ENCODE assay signal across 26 mouse cellular contexts in genomic region chr4:134532928-134533327, GRCm38 (mm10). TPM values are rescaled to one million over a fixed set of nuclear protein-coding genes. Genes with fewer than 3 reads are reported as not detected.
DNase-seq lines count a peak whose midpoint lies in the region; ATAC-seq and TF ChIP-seq lines count a peak whose summit lies in the region.
"Had no signal": no experiment of that assay in that cellular context is flagged by ENCODE, and none has a peak within 500 bp of the region (broad histone marks: within the 10 kb centered on the region; RNA-seq: fewer than 3 reads in every experiment).

No protein-coding gene starts in this region.

- ATAC-seq in embryonic facial prominence, embryonic 13.5 days (ENCODE audit: insufficient number of reproducible peaks, insufficient read depth, low FRiP score, low TSS enrichment, low read depth): no peak
- ATAC-seq in liver, embryonic 13.5 days (ENCODE audit: low read depth): no peak
- no peak for ATAC-seq in activated CD4-positive, CD25-positive, alpha-beta regulatory T cell, adult 4 months
- ATAC-seq: intestine, postnatal 0 days had no signal

- 83% methylated on average over 4 of the region's 4 CpGs for WGBS in embryonic facial prominence, embryonic 13.5 days
- 83% methylated on average over 4 of the region's 4 CpGs for WGBS in embryonic facial prominence, embryonic 10.5 days
- WGBS in lung, adult 2 months: 68% methylated on average over 4 of the region's 4 CpGs
- 60% methylated on average over 4 of the region's 4 CpGs for WGBS in liver, embryonic 13.5 days (ENCODE audit: insufficient replicate concordance)

- no peak overlapping the region for H3K4me2 ChIP-seq in embryonic facial prominence, embryonic 13.5 days
- peak overlapping the region; percentile 100; the same call in 1 of the 2 replicates for H3K4me2 ChIP-seq in liver, embryonic 13.5 days

- no peak for DNase-seq in embryonic facial prominence, embryonic 10.5 days (ENCODE audit: low spot score)
- DNase-seq in lung, adult 18-20 months: peak; percentile 41 to 74
- DNase-seq in lung, adult 2 months: no peak
- DNase-seq in liver, embryonic 13.5 days: no peak
- DNase-seq in lung, postnatal 25 days (ENCODE audit: low spot score): peak; percentile 73
- no peak for DNase-seq in thymus, postnatal 10 days (ENCODE audit: low spot score in 2 of 2)
- DNase-seq: adrenal gland, adult 8-10 months; cerebellum, adult 2 months; cerebellum, postnatal 36 days; gastrocnemius, postnatal 10 days; heart, postnatal 10 days; kidney, adult 9 months; kidney, postnatal 14 days; left cerebral cortex, postnatal 4 days; lung, embryonic 14.5 days; midbrain, embryonic 14.5 days; retina, postnatal 1 day; right cerebral cortex, postnatal 14 days had no signal

- TF ChIP-seq CTCF in lung, adult 2 months (IDR thresholded peaks at IDR 0.05; ENCODE audit: insufficient read depth, low read length): no peak

- H3K36me3 ChIP-seq in embryonic facial prominence, embryonic 13.5 days: peaks cover 37% of the 10 kb centered on the region
- peaks cover 38% of the 10 kb centered on the region for H3K36me3 ChIP-seq in embryonic facial prominence, embryonic 10.5 days (replicated peaks)
- H3K36me3 ChIP-seq in liver, embryonic 13.5 days: peaks cover 38% of the 10 kb centered on the region

- no peak for TF ChIP-seq POLR2A in lung, adult 2 months (IDR thresholded peaks at IDR 0.05; ENCODE audit: borderline replicate concordance, extremely low read depth, low read depth, low read length)

- no peaks in the 10 kb centered on the region for H3K9me3 ChIP-seq in embryonic facial prominence, embryonic 13.5 days
- no peaks in the 10 kb centered on the region for H3K9me3 ChIP-seq in embryonic facial prominence, embryonic 10.5 days
- H3K9me3 ChIP-seq in liver, embryonic 13.5 days (replicated peaks): no peaks in the 10 kb centered on the region
- H3K9me3 ChIP-seq: forebrain, embryonic 12.5 days; heart, embryonic 13.5 days; neural tube, embryonic 15.5 days had no signal

- H3K27me3 ChIP-seq in embryonic facial prominence, embryonic 13.5 days: no peaks in the 10 kb centered on the region
- H3K27me3 ChIP-seq in embryonic facial prominence, embryonic 10.5 days (replicated peaks; ENCODE audit: low read depth, poor library complexity, severe bottlenecking): no peaks in the 10 kb centered on the region
- H3K27me3 ChIP-seq in liver, embryonic 13.5 days: no peaks in the 10 kb centered on the region
- H3K27me3 ChIP-seq: forebrain, embryonic 12.5 days; heart, embryonic 13.5 days; neural tube, embryonic 15.5 days had no signal

- H3K4me1 ChIP-seq in embryonic facial prominence, embryonic 13.5 days: peaks cover 16% of the 10 kb centered on the region
- peaks cover 25% of the 10 kb centered on the region for H3K4me1 ChIP-seq in embryonic facial prominence, embryonic 10.5 days
- no peaks in the 10 kb centered on the region; the same call in 1 of the 2 replicates for H3K4me1 ChIP-seq in lung, adult 2 months (ENCODE audit: control insufficient read depth, insufficient read depth, low read length)
- H3K4me1 ChIP-seq in liver, embryonic 13.5 days (replicated peaks): peaks cover 37% of the 10 kb centered on the region

- 0 out of 2 replicates have a peak overlapping the region, but pooled peaks have one; percentile 1 for H3K9ac ChIP-seq in embryonic facial prominence, embryonic 13.5 days
- peak overlapping the region; percentile 51; the same call in 1 of the 2 replicates for H3K9ac ChIP-seq in liver, embryonic 13.5 days

- H3K27ac ChIP-seq in embryonic facial prominence, embryonic 13.5 days: no peak overlapping the region
- H3K27ac ChIP-seq in embryonic facial prominence, embryonic 10.5 days (replicated peaks): no peak overlapping the region
- H3K27ac ChIP-seq in liver, embryonic 13.5 days: no peak overlapping the region; the same call in 1 of the 2 replicates
- H3K27ac ChIP-seq: forebrain, embryonic 12.5 days; hindbrain, embryonic 14.5 days; neural tube, embryonic 15.5 days had no signal

- H3K4me3 ChIP-seq in embryonic facial prominence, embryonic 13.5 days: no peak overlapping the region
- no peak overlapping the region for H3K4me3 ChIP-seq in embryonic facial prominence, embryonic 10.5 days
- no peak overlapping the region for H3K4me3 ChIP-seq in lung, adult 2 months (replicated peaks; ENCODE audit: extremely low read depth, low read depth, low read length)
- no peak overlapping the region for H3K4me3 ChIP-seq in liver, embryonic 13.5 days (replicated peaks)

RNA-seq across cellular contexts. Expression of gene Mtfr1l, which starts 2.3 kb away (rescaled TPM):
- 129 and 130 TPM in 2 replicates for polyA plus RNA-seq in embryonic facial prominence, embryonic 13.5 days (2015; fragmentation: Nextera tagmentation; extraction: Ambion mirVana)
- 107 and 114 TPM in 2 replicates for polyA plus RNA-seq in embryonic facial prominence, embryonic 10.5 days (2016; fragmentation: Nextera tagmentation; extraction: Ambion mirVana)
- 115 and 169 TPM in 2 replicates for polyA plus RNA-seq in lung, adult 2 months (2012; rRNA removed)
- polyA plus RNA-seq in liver, embryonic 13.5 days (2015; fragmentation: Nextera tagmentation; extraction: Ambion mirVana): 53.7 and 59.2 TPM in 2 replicates
- 10 to 100 TPM; 86.0 to 87.7 TPM for polyA plus RNA-seq in activated CD4-positive, CD25-positive, alpha-beta regulatory T cell, adult 4 months (2017; shearing (Covaris generic))

RNA-seq across cellular contexts. Expression of gene Selenon, which starts 19.0 kb away (rescaled TPM):
- 15.4 and 16.2 TPM in 2 replicates for polyA plus RNA-seq in embryonic facial prominence, embryonic 13.5 days (2015; fragmentation: Nextera tagmentation; extraction: Ambion mirVana)
- 9.5 and 9.7 TPM in 2 replicates for polyA plus RNA-seq in embryonic facial prominence, embryonic 10.5 days (2016; fragmentation: Nextera tagmentation; extraction: Ambion mirVana)
- polyA plus RNA-seq in lung, adult 2 months (2012; rRNA removed): 36.2 and 42.2 TPM in 2 replicates
- 1.8 and 2.3 TPM in 2 replicates for polyA plus RNA-seq in liver, embryonic 13.5 days (2015; fragmentation: Nextera tagmentation; extraction: Ambion mirVana)
- polyA plus RNA-seq in activated CD4-positive, CD25-positive, alpha-beta regulatory T cell, adult 4 months (2017; shearing (Covaris generic)): under 1 TPM in 1 of 2 experiments, not detected in 1; 0.48 TPM

RNA-seq across cellular contexts. Expression of gene Aunip, which starts 22.1 kb away (rescaled TPM):
- polyA plus RNA-seq in embryonic facial prominence, embryonic 13.5 days (2015; fragmentation: Nextera tagmentation; extraction: Ambion mirVana): 10.6 and 11.7 TPM in 2 replicates
- 28.2 and 28.6 TPM in 2 replicates for polyA plus RNA-seq in embryonic facial prominence, embryonic 10.5 days (2016; fragmentation: Nextera tagmentation; extraction: Ambion mirVana)
- polyA plus RNA-seq in lung, adult 2 months (2012; rRNA removed): not detected in 2 replicates
- polyA plus RNA-seq in liver, embryonic 13.5 days (2015; fragmentation: Nextera tagmentation; extraction: Ambion mirVana): 25.4 and 30.6 TPM in 2 replicates
- 1 to 10 TPM in 1 of 2 experiments, under 1 TPM in 1; 0.70 to 3.2 TPM for polyA plus RNA-seq in activated CD4-positive, CD25-positive, alpha-beta regulatory T cell, adult 4 months (2017; shearing (Covaris generic))

RNA-seq across cellular contexts. Expression of gene Paqr7, which starts 36.4 kb away (rescaled TPM):
- 3.8 and 4.0 TPM in 2 replicates for polyA plus RNA-seq in embryonic facial prominence, embryonic 13.5 days (2015; fragmentation: Nextera tagmentation; extraction: Ambion mirVana)
- polyA plus RNA-seq in embryonic facial prominence, embryonic 10.5 days (2016; fragmentation: Nextera tagmentation; extraction: Ambion mirVana): 1.2 and 2.1 TPM in 2 replicates
- 146 and 205 TPM in 2 replicates for polyA plus RNA-seq in lung, adult 2 months (2012; rRNA removed)
- polyA plus RNA-seq in liver, embryonic 13.5 days (2015; fragmentation: Nextera tagmentation; extraction: Ambion mirVana): 6.5 and 7.4 TPM in 2 replicates
- polyA plus RNA-seq in activated CD4-positive, CD25-positive, alpha-beta regulatory T cell, adult 4 months (2017; shearing (Covaris generic)): 10 to 100 TPM; 23.9 to 27.1 TPM
- polyA plus RNA-seq: erythroblast, embryonic 14.5 days had no signal

Comparison
In these comparisons a context has a peak if more than half of its experiments do, and no peak if none do; other contexts are left out.
1. DNase-seq: peak in lung, adult 18-20 months (2 of 2) and lung, postnatal 25 days (single experiment); none in embryonic facial prominence, embryonic 10.5 days (single experiment), lung, adult 2 months (single experiment), liver, embryonic 13.5 days (single experiment) and thymus, postnatal 10 days (0 of 2).